Mouse (Mus musculus): ENCODE results near the gene Sema5b. TPM values are rescaled to one million over a fixed set of nuclear protein-coding genes. Genes with fewer than 3 reads are reported as not detected.
"Not testable (repeated sequence)": the region's sequence is repeated elsewhere in the genome, so short reads cannot be mapped to it uniquely, and the experiment has no call there.

The Sema5b gene
- total RNA-seq, 2 experiments from 2014 or later, result not detected

- ATAC-seq (ENCODE audit: poor library complexity, severe bottlenecking), result no peak
Measured at GRCm38 (mm10) chr16:35547966-35548365, 7.0 kb downstream of the Sema5b start.

GRCm38 (mm10) chr16:35549354-35549753 lies 8.4 kb downstream of the Sema5b start:
- ATAC-seq (ENCODE audit: poor library complexity, severe bottlenecking), result no peak

GRCm38 (mm10) chr16:35555596-35556482 lies 14.9 kb downstream of the Sema5b start:
- no peak for ATAC-seq (ENCODE audit: poor library complexity, severe bottlenecking)

GRCm38 (mm10) chr16:35557038-35557437 lies 16.1 kb downstream of the Sema5b start:
- ATAC-seq (ENCODE audit: poor library complexity, severe bottlenecking), result no peak

- ATAC-seq (ENCODE audit: poor library complexity, severe bottlenecking), result no peak
Measured at GRCm38 (mm10) chr16:35561541-35561940, 20.6 kb downstream of the Sema5b start.

- ATAC-seq (ENCODE audit: poor library complexity, severe bottlenecking), result no peak
Measured at GRCm38 (mm10) chr16:35564246-35564905, 23.4 kb downstream of the Sema5b start.

- ATAC-seq (ENCODE audit: poor library complexity, severe bottlenecking), result not testable (repeated sequence)
Measured at GRCm38 (mm10) chr16:35565601-35566000, 24.7 kb downstream of the Sema5b start.

GRCm38 (mm10) chr16:35568225-35568880 lies 27.4 kb downstream of the Sema5b start:
- no peak for ATAC-seq (ENCODE audit: poor library complexity, severe bottlenecking)

- no peak for ATAC-seq (ENCODE audit: poor library complexity, severe bottlenecking)
Measured at GRCm38 (mm10) chr16:35569347-35569746, 28.4 kb downstream of the Sema5b start.

GRCm38 (mm10) chr16:35569758-35570157 lies 28.8 kb downstream of the Sema5b start:
- ATAC-seq (ENCODE audit: poor library complexity, severe bottlenecking), result no peak

- no peak for ATAC-seq (ENCODE audit: poor library complexity, severe bottlenecking)
Measured at GRCm38 (mm10) chr16:35570627-35571026, 29.7 kb downstream of the Sema5b start.

GRCm38 (mm10) chr16:35573586-35573985 lies 32.6 kb downstream of the Sema5b start:
- no peak for ATAC-seq (ENCODE audit: poor library complexity, severe bottlenecking)

- ATAC-seq (ENCODE audit: poor library complexity, severe bottlenecking), result no peak
Measured at GRCm38 (mm10) chr16:35577181-35577941, 36.4 kb downstream of the Sema5b start.

GRCm38 (mm10) chr16:35581299-35581698 lies 40.4 kb downstream of the Sema5b start:
- ATAC-seq (ENCODE audit: poor library complexity, severe bottlenecking), result no peak

- ATAC-seq (ENCODE audit: poor library complexity, severe bottlenecking), result no peak
Measured at GRCm38 (mm10) chr16:35583551-35584080, 42.7 kb downstream of the Sema5b start.

GRCm38 (mm10) chr16:35585126-35585694 lies 44.3 kb downstream of the Sema5b start:
- ATAC-seq (ENCODE audit: poor library complexity, severe bottlenecking), result no peak

- no peak for ATAC-seq (ENCODE audit: poor library complexity, severe bottlenecking)
Measured at GRCm38 (mm10) chr16:35587046-35587779, 46.3 kb downstream of the Sema5b start.

GRCm38 (mm10) chr16:35587866-35588465 lies 47.0 kb downstream of the Sema5b start:
- no peak for ATAC-seq (ENCODE audit: poor library complexity, severe bottlenecking)

- no peak for ATAC-seq (ENCODE audit: poor library complexity, severe bottlenecking)
Measured at GRCm38 (mm10) chr16:35588731-35589151, 47.8 kb downstream of the Sema5b start.
